ENCODE assay signal across 24 mouse cellular contexts in genomic region chr9:66202463-66202862, GRCm38 (mm10). TPM values are rescaled to one million over a fixed set of nuclear protein-coding genes. Genes with fewer than 3 reads are reported as not detected.
A peak's percentile ranks its signal among the peaks of the same experiment; 100 is the strongest.
DNase-seq lines count a peak whose midpoint lies in the region; ATAC-seq lines count a peak whose summit lies in the region.
"Had no signal": no experiment of that assay in that cellular context is flagged by ENCODE, and none has a peak within 500 bp of the region (broad histone marks: within the 10 kb centered on the region; RNA-seq: fewer than 3 reads in every experiment).

No protein-coding gene starts in this region.

- 0 out of 2 replicates have a peak, but pooled peaks cover 3% of the 10 kb centered on the region for H3K27me3 ChIP-seq in liver, embryonic 13.5 days
- H3K27me3 ChIP-seq: heart, embryonic 15.5 days; midbrain, embryonic 12.5 days; neural tube, embryonic 13.5 days; Patski had no signal

- DNase-seq in A20 (ENCODE audit: low read depth, low spot score), result peak; percentile 51
- peak; percentile 39 for DNase-seq in c-Kit-positive CD71-negative TER-119-negative erythroid progenitor cells, embryonic 14.5 days (ENCODE audit: low read depth)
- no peak for DNase-seq in liver, embryonic 13.5 days
- no peak for DNase-seq in frontal cortex, postnatal 36 days (ENCODE audit: low spot score in 2 of 2)
- DNase-seq in kidney, postnatal 25 days, result no peak
- no peak for DNase-seq in B cell, adult 2 months
- DNase-seq: adrenal gland, adult 8-10 months; cerebellum, adult 11 months; cerebellum, postnatal 14 days; heart, postnatal 4 days; kidney, adult 11 months; kidney, postnatal 36 days; layer of hippocampus, adult 9-11 months; lung, adult 18-20 months; lung, postnatal 14 days; spleen, adult 18-20 months; thymus, postnatal 25 days had no signal

- no peak overlapping the region for H3K4me2 ChIP-seq in liver, embryonic 13.5 days
- H3K4me2 ChIP-seq: heart, embryonic 15.5 days; midbrain, embryonic 12.5 days; neural tube, embryonic 13.5 days had no signal

- peak overlapping the region; percentile 28; the same call in 1 of the 2 replicates for H3K9ac ChIP-seq in liver, embryonic 13.5 days
- H3K9ac ChIP-seq: heart, embryonic 15.5 days; midbrain, embryonic 12.5 days; neural tube, embryonic 13.5 days had no signal

- H3K36me3 ChIP-seq in liver, embryonic 13.5 days, result no peaks in the 10 kb centered on the region
- H3K36me3 ChIP-seq: forebrain, embryonic 10.5 days; heart, embryonic 15.5 days; midbrain, embryonic 12.5 days; neural tube, embryonic 13.5 days had no signal

- H3K4me1 ChIP-seq in liver, embryonic 13.5 days (replicated peaks), result peaks cover 53% of the 10 kb centered on the region
- H3K4me1 ChIP-seq: midbrain, embryonic 12.5 days; neural tube, embryonic 13.5 days had no signal

- no peaks in the 10 kb centered on the region for H3K9me3 ChIP-seq in liver, embryonic 13.5 days (replicated peaks)
- H3K9me3 ChIP-seq: forebrain, embryonic 10.5 days; heart, embryonic 15.5 days; midbrain, embryonic 12.5 days; neural tube, embryonic 13.5 days had no signal

- peak overlapping the region; percentile 80 for H3K27ac ChIP-seq in liver, embryonic 13.5 days
- H3K27ac ChIP-seq: forebrain, embryonic 10.5 days; heart, embryonic 15.5 days; left cerebral cortex, adult 2 months; midbrain, embryonic 12.5 days; neural tube, embryonic 13.5 days had no signal

- H3K4me3 ChIP-seq in liver, embryonic 13.5 days (replicated peaks), result no peak overlapping the region
- H3K4me3 ChIP-seq: forebrain, embryonic 10.5 days; heart, embryonic 15.5 days; left cerebral cortex, adult 2 months; midbrain, embryonic 12.5 days; neural tube, embryonic 13.5 days had no signal

- 45% methylated on average over 7 of the region's 7 CpGs for WGBS in liver, embryonic 13.5 days (ENCODE audit: insufficient replicate concordance)

- ATAC-seq in liver, embryonic 13.5 days (ENCODE audit: low read depth), result no peak
- 0 out of 2 replicates have a peak, but pooled peaks have one; percentile 43 for ATAC-seq in monocyte, adult 5-6 weeks (replicated peaks; ENCODE audit: insufficient number of reproducible peaks, low FRiP score, low TSS enrichment, poor library complexity, severe bottlenecking)
- ATAC-seq: Patski had no signal

RNA-seq across cellular contexts. Expression of gene Dapk2, which starts 44.4 kb away (rescaled TPM):
- polyA plus RNA-seq in liver, embryonic 13.5 days (2015; fragmentation: Nextera tagmentation; extraction: Ambion mirVana), result 20.5 and 23.8 TPM in 2 replicates
- total RNA-seq in monocyte, adult 5-6 weeks (2017), result 15.3 to 32.1 TPM (median 19.4 TPM) in 3 replicates

Comparison
In these comparisons a context has a peak if more than half of its experiments do, and no peak if none do; other contexts are left out.
1. DNase-seq: peak in A20 (single experiment) and c-Kit-positive CD71-negative TER-119-negative erythroid progenitor cells, embryonic 14.5 days (single experiment); none in liver, embryonic 13.5 days (single experiment), frontal cortex, postnatal 36 days (0 of 2), kidney, postnatal 25 days (0 of 2) and B cell, adult 2 months (0 of 2).